Comparison of ENCODE assay signal across 14 mouse cellular contexts in the genomic region with DNA sequence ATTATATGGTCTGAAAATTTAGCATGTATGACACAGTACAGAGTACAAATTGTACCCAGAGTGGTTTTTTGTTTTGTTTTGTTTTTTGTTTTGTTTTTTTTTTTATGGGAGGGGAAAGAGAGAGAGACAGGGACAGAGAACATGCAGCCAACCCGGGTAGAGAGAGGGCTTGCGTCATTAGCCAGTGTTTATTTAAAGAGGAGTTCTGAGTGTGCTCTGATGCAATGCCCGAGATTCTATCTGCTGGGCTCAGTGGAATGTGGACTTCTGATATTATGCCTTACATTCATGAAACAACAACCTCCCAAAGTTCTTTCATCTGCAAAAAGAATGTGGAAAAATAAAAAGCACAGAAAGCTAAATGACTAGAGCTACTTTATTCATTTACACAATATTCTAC. TPM values are rescaled to one million over a fixed set of nuclear protein-coding genes. Genes with fewer than 3 reads are reported as not detected.
DNase-seq lines count a peak whose midpoint lies in the region; ATAC-seq and TF ChIP-seq lines count a peak whose summit lies in the region.
"Had no signal": no experiment of that assay in that cellular context is flagged by ENCODE, and none has a peak within 500 bp of the region (broad histone marks: within the 10 kb centered on the region; RNA-seq: fewer than 3 reads in every experiment).

No protein-coding gene starts in this region.

- no peak overlapping the region for H3K4me2 ChIP-seq in midbrain, postnatal 0 days (ENCODE audit: low read depth, low read length, poor library complexity, severe bottlenecking)

- DNase-seq in heart, adult 11 months = peak; percentile 95
- no peak for DNase-seq in heart, adult 9 months (ENCODE audit: low spot score in 2 of 2)
- no peak for DNase-seq in left cerebral cortex, adult 2 months (ENCODE audit: extremely low spot score in 1 of 2, low spot score in 2 of 2)
- no peak for DNase-seq in left cerebral cortex, postnatal 4 days
- peak; percentile 72 for DNase-seq in brain, adult 2 months (ENCODE audit: low read depth, low spot score)
- DNase-seq in lung, postnatal 36 days = peak; percentile 83
- DNase-seq in frontal cortex, postnatal 36 days (ENCODE audit: low spot score in 2 of 2) = no peak
- DNase-seq in midbrain, postnatal 0 days (ENCODE audit: low spot score) = no peak
- DNase-seq: adrenal gland, postnatal 25 days; cerebellum, adult 8-10 months; thymus, postnatal 4 days had no signal

- no peaks in the 10 kb centered on the region for H3K9me3 ChIP-seq in midbrain, postnatal 0 days (ENCODE audit: low read length)
- H3K9me3 ChIP-seq: embryonic facial prominence, embryonic 10.5 days had no signal

- no peaks in the 10 kb centered on the region for H3K27me3 ChIP-seq in midbrain, postnatal 0 days (ENCODE audit: insufficient read depth, low read length)
- H3K27me3 ChIP-seq: CH12.LX had no signal

- no peaks in the 10 kb centered on the region for H3K4me1 ChIP-seq in midbrain, postnatal 0 days (ENCODE audit: insufficient read depth, low read length)

- H3K9ac ChIP-seq in midbrain, postnatal 0 days (replicated peaks; ENCODE audit: low read length, poor library complexity, severe bottlenecking) = no peak overlapping the region

- 66% methylated on average over 3 of the region's 3 CpGs for WGBS in midbrain, postnatal 0 days

- TF ChIP-seq CTCF in left cerebral cortex, adult 2 months (IDR thresholded peaks at IDR 0.05) = no peak
- TF ChIP-seq CTCF in midbrain, postnatal 0 days (IDR thresholded peaks at IDR 0.05) = no peak

- H3K36me3 ChIP-seq in midbrain, postnatal 0 days (ENCODE audit: insufficient read depth, low read length) = no peaks in the 10 kb centered on the region

- no peak overlapping the region for H3K4me3 ChIP-seq in left cerebral cortex, adult 2 months
- H3K4me3 ChIP-seq in midbrain, postnatal 0 days (ENCODE audit: low read depth, low read length) = no peak overlapping the region
- H3K4me3 ChIP-seq: embryonic facial prominence, embryonic 10.5 days had no signal

- intact Hi-C loops in left cerebral cortex, adult 2 months (cut with DNase I) = no loop called here
- intact Hi-C loops in left cerebral cortex, postnatal 4 days (cut with DNase I) = no loop called here

- H3K27ac ChIP-seq in left cerebral cortex, adult 2 months = 0 out of 2 replicates have a peak overlapping the region, but pooled peaks have one; percentile 17
- H3K27ac ChIP-seq in midbrain, postnatal 0 days (ENCODE audit: low read depth, low read length) = no peak overlapping the region
- H3K27ac ChIP-seq: embryonic facial prominence, embryonic 10.5 days; macrophage had no signal

- no peak for ATAC-seq in midbrain, postnatal 0 days (ENCODE audit: low FRiP score)

RNA-seq across cellular contexts. Expression of gene Clip1, which starts 9.2 kb away (rescaled TPM):
- 100 to 1,000 TPM; 139 TPM for total RNA-seq in left cerebral cortex, adult 2 months (2021)
- total RNA-seq in left cerebral cortex, postnatal 4 days (2021) = 100 to 1,000 TPM; 154 to 158 TPM
- 73.1 and 80.0 TPM in 2 replicates for total RNA-seq in midbrain, postnatal 0 days (2014; rRNA removed)
- 64.2 and 77.5 TPM in 2 replicates for polyA plus RNA-seq in midbrain, postnatal 0 days (2015; fragmentation: Nextera tagmentation; extraction: Ambion mirVana)

RNA-seq across cellular contexts. Expression of gene Zcchc8, which starts 45.7 kb away (rescaled TPM):
- 10 to 100 TPM; 40.5 to 47.3 TPM for total RNA-seq in left cerebral cortex, adult 2 months (2021)
- 10 to 100 TPM; 66.3 to 70.9 TPM for total RNA-seq in left cerebral cortex, postnatal 4 days (2021)
- 29.6 and 40.6 TPM in 2 replicates for total RNA-seq in midbrain, postnatal 0 days (2014; rRNA removed)
- polyA plus RNA-seq in midbrain, postnatal 0 days (2015; fragmentation: Nextera tagmentation; extraction: Ambion mirVana) = 41.9 and 46.3 TPM in 2 replicates

Comparison
In these comparisons a context has a peak if more than half of its experiments do, and no peak if none do; other contexts are left out.
1. DNase-seq: peak in heart, adult 11 months (single experiment), brain, adult 2 months (single experiment) and lung, postnatal 36 days (single experiment); none in heart, adult 9 months (0 of 2), left cerebral cortex, adult 2 months (0 of 2), left cerebral cortex, postnatal 4 days (single experiment), frontal cortex, postnatal 36 days (0 of 2) and midbrain, postnatal 0 days (single experiment).